Mouse (Mus musculus): ENCODE data around the gene Tfdp2.

DNA sequence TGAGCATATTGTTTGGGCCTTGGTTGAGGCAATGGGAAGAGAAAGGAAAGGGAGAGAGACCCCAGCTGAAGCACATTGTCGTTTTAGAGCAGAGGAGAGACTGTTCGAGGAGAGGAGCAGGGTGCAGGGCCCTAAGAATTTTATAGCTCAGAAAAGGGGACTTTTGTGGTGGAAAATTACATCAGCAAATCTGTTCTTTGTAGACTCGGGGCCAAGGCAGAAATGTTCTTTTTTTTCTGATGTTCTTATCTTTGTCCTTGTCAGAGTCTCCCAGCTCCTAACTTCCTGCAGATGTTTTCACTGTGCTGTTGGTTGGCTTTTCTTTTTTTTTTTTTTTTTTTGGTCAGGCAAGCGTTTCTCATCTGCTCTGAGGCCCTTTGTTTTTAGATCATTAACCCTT is 37.6 kb upstream of the Tfdp2 start:
- TF ChIP-seq FLI1 (IDR thresholded peaks at IDR 0.05; ENCODE audit: low read length), result no peak
- no peak for TF ChIP-seq GATA1 (IDR thresholded peaks at IDR 0.05; ENCODE audit: borderline replicate concordance, low read length)
